Mouse (Mus musculus): ENCODE results near the gene Mcee. TPM values are rescaled to one million over a fixed set of nuclear protein-coding genes. Genes with fewer than 3 reads are reported as not detected.

Gene Mcee
- total RNA-seq (2023): 12.1 TPM

GRCm38 (mm10) chr7:64392122-64392818 lies at the start of gene Mcee, which contains the start of gene Mphosph10:
Gene Mcee (plus strand): TSS chr7:64392607.
Gene Mphosph10 (minus strand): TSS chr7:64392268.

GRCm38 (mm10) chr7:64373830-64374562 lies 18.4 kb upstream of the Mcee start, which contains the start of gene Fan1:
Gene Fan1 (minus strand): TSS chr7:64374095.

Other genes starting within 250 kb of the Mcee start
- 5.1 TPM for gene Trpm1, start 238.8 kb upstream of the Mcee start, total RNA-seq (2023)
- gene Mtmr10, start 105.0 kb upstream of the Mcee start, total RNA-seq (2023): 25.4 TPM
- gene Fan1, start 18.5 kb upstream of the Mcee start, total RNA-seq (2023): 14.3 TPM
- 56.4 TPM for gene Mphosph10, start 339 bp upstream of the Mcee start, total RNA-seq (2023)
- gene Apba2, start 109.1 kb downstream of the Mcee start, total RNA-seq (2023): not detected

Measured in CD4-positive naive resting alpha-beta T cell, adult 57 days (primary cell).